Mouse (Mus musculus): Measurements from ENCODE around the gene Dcakd. TPM values are rescaled to one million over a fixed set of nuclear protein-coding genes. Genes with fewer than 3 reads are reported as not detected.

Gene Dcakd
- total and polyA plus RNA-seq, 3 experiments: 36.4 to 199 (median 87.1) TPM

DNA sequence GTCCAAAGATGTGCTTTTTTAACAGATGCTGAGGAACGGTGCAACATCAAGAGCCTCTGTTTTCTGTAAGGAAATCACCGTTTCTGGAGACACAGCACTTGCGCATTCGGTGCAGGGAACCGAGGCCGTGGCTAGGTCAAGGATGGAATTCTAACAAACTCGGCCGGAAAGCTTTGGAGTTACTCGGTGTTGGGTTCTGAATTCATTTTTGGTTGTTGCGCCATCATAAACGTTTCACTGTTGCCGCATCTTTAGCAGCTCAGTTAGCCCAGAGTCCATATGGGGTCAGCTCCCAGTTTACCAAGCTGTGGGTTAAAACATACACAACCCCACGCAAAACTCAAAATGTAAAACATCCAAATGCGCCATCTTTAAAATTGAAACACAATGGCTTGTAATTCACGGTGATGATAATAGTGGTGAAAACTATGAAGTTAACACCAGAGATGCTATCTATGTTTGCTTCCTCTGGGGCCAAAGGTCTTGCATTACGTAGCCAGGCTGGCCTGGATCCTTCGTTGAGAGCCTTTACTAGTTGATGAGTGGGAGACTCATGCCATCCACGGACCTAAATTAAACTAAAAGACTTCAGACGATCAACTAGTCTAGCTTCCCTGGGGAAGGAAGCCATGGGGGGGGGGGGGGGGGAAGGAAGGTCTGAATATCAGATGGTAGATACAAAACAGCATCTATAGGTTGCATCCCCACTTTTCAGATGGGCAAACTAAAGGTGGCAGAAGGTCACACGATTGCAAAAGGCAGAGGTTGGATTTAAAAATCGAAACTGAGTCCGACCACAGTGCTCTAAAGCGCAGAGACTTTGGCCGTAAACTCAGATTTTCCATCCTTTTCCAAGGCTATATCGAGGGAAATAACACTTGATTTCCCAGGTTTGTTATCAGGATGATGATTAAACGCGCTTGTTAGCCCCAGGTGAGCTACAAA lies 12.0 kb downstream of the Dcakd start:
- TF ChIP-seq GATA1 (IDR thresholded peaks at IDR 0.05; ENCODE audit: borderline replicate concordance, low read length): no peak
- no peak for TF ChIP-seq CTCF (IDR thresholded peaks at IDR 0.05; ENCODE audit: low read depth, low read length)
- TF ChIP-seq TAL1 (conservative IDR thresholded peaks at IDR 0.05; ENCODE audit: low read depth, low read length): no peak
- no peak for TF ChIP-seq GATA2 (IDR thresholded peaks at IDR 0.05; ENCODE audit: borderline replicate concordance, low read depth, low read length)
- TF ChIP-seq POLR2AphosphoS5 (IDR thresholded peaks at IDR 0.05; ENCODE audit: insufficient replicate concordance, low read depth, low read length): no peak
- peaks cover 23% of the 10 kb centered on the region for H3K4me1 ChIP-seq (ENCODE audit: insufficient read depth, low read depth, low read length)
- H3K4me3 ChIP-seq (ENCODE audit: low read depth, low read length): peak overlapping the region; percentile 85
- no peaks in the 10 kb centered on the region for H3K27me3 ChIP-seq (ENCODE audit: insufficient read depth, low read length)
- ATAC-seq (ENCODE audit: extremely low read depth, insufficient number of reproducible peaks, low FRiP score, poor library complexity, severe bottlenecking): no peak
- DNase-seq (ENCODE audit: low spot score): no peak
- H3K9me3 ChIP-seq (replicated peaks): no peaks in the 10 kb centered on the region
- H3K36me3 ChIP-seq (replicated peaks): peaks cover 58% of the 10 kb centered on the region

DNA sequence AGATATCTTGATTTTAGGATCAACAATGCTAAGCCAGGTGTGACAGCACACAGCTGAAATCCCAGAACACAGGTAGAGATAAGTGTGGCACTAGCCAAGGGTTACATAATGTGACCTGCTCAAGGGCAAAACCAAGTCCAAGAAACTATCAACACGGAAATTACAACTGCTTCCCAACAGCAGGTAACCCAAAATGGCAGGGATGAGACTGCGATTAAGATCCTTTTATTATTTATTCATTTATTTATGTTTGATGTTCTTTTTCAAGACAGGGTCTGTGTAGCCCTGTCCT lies 17.0 kb downstream of the Dcakd start:
- TF ChIP-seq GATA2 (IDR thresholded peaks at IDR 0.05; ENCODE audit: borderline replicate concordance, low read depth, low read length): no peak
- TF ChIP-seq CTCF (IDR thresholded peaks at IDR 0.05; ENCODE audit: low read depth, low read length): no peak
- TF ChIP-seq POLR2AphosphoS5 (IDR thresholded peaks at IDR 0.05; ENCODE audit: insufficient replicate concordance, low read depth, low read length): no peak
- no peak for TF ChIP-seq TAL1 (conservative IDR thresholded peaks at IDR 0.05; ENCODE audit: low read depth, low read length)
- H3K4me3 ChIP-seq (ENCODE audit: low read depth, low read length): no peak overlapping the region
- no peak for ATAC-seq (ENCODE audit: extremely low read depth, insufficient number of reproducible peaks, low FRiP score, poor library complexity, severe bottlenecking)
- DNase-seq (ENCODE audit: low spot score): no peak
- no peaks in the 10 kb centered on the region; the same call in 1 of the 2 replicates for H3K9me3 ChIP-seq (replicated peaks)
- H3K36me3 ChIP-seq (replicated peaks): peaks cover 75% of the 10 kb centered on the region
- H3K4me1 ChIP-seq (ENCODE audit: insufficient read depth, low read depth, low read length): peaks cover 37% of the 10 kb centered on the region
- H3K27me3 ChIP-seq (ENCODE audit: insufficient read depth, low read length): no peaks in the 10 kb centered on the region

DNA sequence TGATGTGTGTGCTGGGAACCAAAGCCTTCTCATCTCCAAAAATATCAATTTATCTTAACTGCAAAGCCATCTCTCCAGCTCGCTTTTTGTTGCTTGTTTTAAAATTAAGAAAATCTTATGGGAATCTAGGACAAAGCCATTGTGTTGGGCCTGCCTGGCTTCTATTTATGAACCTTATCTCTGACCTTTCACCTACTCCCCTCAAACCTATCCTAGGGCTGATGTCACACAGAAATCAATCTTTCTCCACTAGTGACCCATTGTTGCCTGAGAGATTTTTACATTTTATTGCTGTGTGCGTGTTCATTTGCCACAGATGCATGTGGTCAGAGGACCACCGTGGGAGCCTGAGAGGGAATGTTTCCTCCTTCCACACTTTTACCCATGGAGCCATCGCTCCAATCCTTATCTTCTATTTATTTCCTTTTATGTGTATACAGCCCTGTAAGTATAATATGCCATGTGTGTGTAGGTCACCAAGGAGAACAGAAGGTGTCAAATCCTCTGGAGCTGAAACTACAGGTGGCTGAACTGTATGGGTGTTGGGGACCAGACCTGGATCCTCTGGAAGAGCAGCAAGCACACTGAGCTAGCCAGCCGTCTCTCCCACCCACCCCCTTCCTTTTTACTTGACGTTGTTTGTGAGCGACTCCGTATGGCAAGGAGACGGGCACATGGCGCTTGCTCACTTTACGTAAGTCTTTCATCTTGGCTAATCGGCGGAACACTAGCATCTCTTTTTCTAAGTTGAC lies 17.5 kb downstream of the Dcakd start:
- no peak for ATAC-seq (ENCODE audit: extremely low read depth, insufficient number of reproducible peaks, low FRiP score, poor library complexity, severe bottlenecking)
- peaks cover 77% of the 10 kb centered on the region for H3K36me3 ChIP-seq (replicated peaks)

DNA sequence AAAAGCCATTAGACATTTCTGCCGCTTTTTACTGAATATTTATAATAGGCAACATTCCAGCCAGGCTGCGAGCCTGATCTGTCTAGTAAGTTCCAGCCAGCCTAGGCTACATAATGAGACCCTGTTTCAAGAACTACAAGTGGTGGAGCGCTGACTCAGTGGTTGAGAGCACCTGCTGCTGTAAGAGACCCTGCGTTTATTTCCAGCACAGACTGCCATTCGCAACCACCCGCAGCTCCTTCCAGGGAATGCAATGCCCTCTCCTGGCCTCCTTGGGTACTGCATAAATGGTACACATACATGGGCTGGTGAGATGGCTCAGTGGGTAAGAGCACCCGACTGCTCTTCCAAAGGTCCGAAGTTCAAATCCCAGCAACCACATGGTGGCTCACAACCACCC lies 18.9 kb downstream of the Dcakd start:
- Histone ChIP-seq H3K36me3 (replicated peaks) (peaks cover 78% of the 10 kb centered on the region), H3K4me1 (ENCODE audit: insufficient read depth, low read depth, low read length) (peaks cover 41% of the 10 kb centered on the region), H3K27me3 (ENCODE audit: insufficient read depth, low read length) (no peaks in the 10 kb centered on the region), H3K4me3 (ENCODE audit: low read depth, low read length) (no peak overlapping the region), H3K9me3 (replicated peaks) (no peaks in the 10 kb centered on the region; the same call in 1 of the 2 replicates)
- DNase-seq (ENCODE audit: low spot score): no peak
- 0 out of 2 replicates have a peak, but pooled peaks have one; percentile 9 for TF ChIP-seq CTCF (IDR thresholded peaks at IDR 0.05; ENCODE audit: low read depth, low read length)
- no peak for TF ChIP-seq GATA1 (IDR thresholded peaks at IDR 0.05; ENCODE audit: borderline replicate concordance, low read length)
- no peak for ATAC-seq (ENCODE audit: extremely low read depth, insufficient number of reproducible peaks, low FRiP score, poor library complexity, severe bottlenecking)

More for the DNA sequence above, 17.5 kb downstream of the Dcakd start:
- Histone ChIP-seq H3K27me3 (ENCODE audit: insufficient read depth, low read length) (no peaks in the 10 kb centered on the region), H3K4me1 (ENCODE audit: insufficient read depth, low read depth, low read length) (peaks cover 37% of the 10 kb centered on the region), H3K4me3 (ENCODE audit: low read depth, low read length) (no peak overlapping the region), H3K9me3 (replicated peaks) (no peaks in the 10 kb centered on the region; the same call in 1 of the 2 replicates)
- DNase-seq (ENCODE audit: low spot score): no peak
- TF ChIP-seq TAL1 (conservative IDR thresholded peaks at IDR 0.05; ENCODE audit: low read depth, low read length): no peak
- TF ChIP-seq GATA2 (IDR thresholded peaks at IDR 0.05; ENCODE audit: borderline replicate concordance, low read depth, low read length): no peak
- no peak for TF ChIP-seq GATA1 (IDR thresholded peaks at IDR 0.05; ENCODE audit: borderline replicate concordance, low read length)
- TF ChIP-seq CTCF (IDR thresholded peaks at IDR 0.05; ENCODE audit: low read depth, low read length): no peak
- no peak for TF ChIP-seq POLR2AphosphoS5 (IDR thresholded peaks at IDR 0.05; ENCODE audit: insufficient replicate concordance, low read depth, low read length)

DNA sequence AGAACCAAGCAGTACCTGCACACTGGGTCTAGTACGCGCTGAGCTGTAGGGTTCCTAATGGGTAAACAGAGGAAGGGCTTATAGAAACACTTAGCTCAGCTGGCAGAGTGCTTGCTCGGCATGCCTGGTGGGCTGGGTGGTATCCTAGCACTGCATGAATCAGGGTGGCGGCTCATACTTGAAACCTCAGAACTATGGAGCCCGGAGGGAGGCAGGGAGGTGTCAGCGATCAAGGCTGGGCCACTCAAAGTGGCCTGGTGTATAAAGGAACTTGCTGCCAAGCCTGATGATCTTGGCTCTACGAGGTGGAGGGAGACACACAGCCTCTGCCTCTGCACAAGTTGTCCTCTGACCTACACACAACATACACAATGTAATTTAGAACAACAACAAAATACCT lies 19.6 kb downstream of the Dcakd start:
- Histone ChIP-seq H3K36me3 (replicated peaks) (peaks cover 82% of the 10 kb centered on the region), H3K4me1 (ENCODE audit: insufficient read depth, low read depth, low read length) (peaks cover 41% of the 10 kb centered on the region), H3K4me3 (ENCODE audit: low read depth, low read length) (no peak overlapping the region), H3K9me3 (replicated peaks) (no peaks in the 10 kb centered on the region; the same call in 1 of the 2 replicates), H3K27me3 (ENCODE audit: insufficient read depth, low read length) (no peaks in the 10 kb centered on the region)
- no peak for ATAC-seq (ENCODE audit: extremely low read depth, insufficient number of reproducible peaks, low FRiP score, poor library complexity, severe bottlenecking)
- TF ChIP-seq GATA2 (IDR thresholded peaks at IDR 0.05; ENCODE audit: borderline replicate concordance, low read depth, low read length) (no peak), CTCF (IDR thresholded peaks at IDR 0.05; ENCODE audit: low read depth, low read length) (no peak), POLR2AphosphoS5 (IDR thresholded peaks at IDR 0.05; ENCODE audit: insufficient replicate concordance, low read depth, low read length) (no peak), TAL1 (conservative IDR thresholded peaks at IDR 0.05; ENCODE audit: low read depth, low read length) (no peak), GATA1 (IDR thresholded peaks at IDR 0.05; ENCODE audit: borderline replicate concordance, low read length) (no peak)
- no peak for DNase-seq (ENCODE audit: low spot score)

DNA sequence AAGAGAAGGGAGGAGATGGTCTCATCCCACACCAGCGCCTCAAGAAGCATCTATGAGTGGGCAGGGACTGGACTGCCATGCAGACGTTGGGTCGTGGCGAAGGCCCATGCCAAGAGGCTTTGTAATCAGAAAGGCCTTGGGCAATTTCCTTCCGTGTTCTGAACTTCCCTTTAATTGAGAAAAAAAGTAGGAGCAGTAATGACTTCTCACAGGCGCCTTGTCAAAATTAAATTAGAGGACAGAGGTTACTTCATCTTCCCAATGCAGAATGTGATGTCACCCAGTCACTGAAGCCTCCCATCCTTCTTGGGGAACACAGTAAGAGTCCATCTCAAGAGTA lies 21.2 kb downstream of the Dcakd start:
- Histone ChIP-seq H3K36me3 (replicated peaks) (peaks cover 85% of the 10 kb centered on the region), H3K27me3 (ENCODE audit: insufficient read depth, low read length) (no peaks in the 10 kb centered on the region), H3K9me3 (replicated peaks) (no peaks in the 10 kb centered on the region; the same call in 1 of the 2 replicates), H3K4me3 (ENCODE audit: low read depth, low read length) (no peak overlapping the region), H3K4me1 (ENCODE audit: insufficient read depth, low read depth, low read length) (peaks cover 52% of the 10 kb centered on the region)
- TF ChIP-seq CTCF (IDR thresholded peaks at IDR 0.05; ENCODE audit: low read depth, low read length): no peak
- TF ChIP-seq GATA1 (IDR thresholded peaks at IDR 0.05; ENCODE audit: borderline replicate concordance, low read length): no peak
- no peak for TF ChIP-seq POLR2AphosphoS5 (IDR thresholded peaks at IDR 0.05; ENCODE audit: insufficient replicate concordance, low read depth, low read length)
- no peak for TF ChIP-seq GATA2 (IDR thresholded peaks at IDR 0.05; ENCODE audit: borderline replicate concordance, low read depth, low read length)
- TF ChIP-seq TAL1 (conservative IDR thresholded peaks at IDR 0.05; ENCODE audit: low read depth, low read length): no peak
- no peak for ATAC-seq (ENCODE audit: extremely low read depth, insufficient number of reproducible peaks, low FRiP score, poor library complexity, severe bottlenecking)
- no peak for DNase-seq (ENCODE audit: low spot score)

Data from G1E (cell line).